Mouse (Mus musculus) central nervous system, embryonic 14 days (tissue): ENCODE measurements around the gene Usp16. TPM values are rescaled to one million over a fixed set of nuclear protein-coding genes. Genes with fewer than 3 reads are reported as not detected.

ENCODE experiments used
- polyA plus RNA-seq: library from polyadenylated mRNA; depleted of rRNA; stranded (reverse); fragments of >200 nt; gene quantifications from 2 replicates; pipeline ENCODE4 v1.2.3, GENCODE M21; 2012; rRNA removed

The Usp16 gene
- polyA plus RNA-seq = 57.5 and 58.9 TPM in 2 replicates

GRCm38 (mm10) chr16:87454419-87455179 is at the start of gene Usp16:
Gene Usp16, plus strand, starts transcription at chr16:87454703.

DNA sequence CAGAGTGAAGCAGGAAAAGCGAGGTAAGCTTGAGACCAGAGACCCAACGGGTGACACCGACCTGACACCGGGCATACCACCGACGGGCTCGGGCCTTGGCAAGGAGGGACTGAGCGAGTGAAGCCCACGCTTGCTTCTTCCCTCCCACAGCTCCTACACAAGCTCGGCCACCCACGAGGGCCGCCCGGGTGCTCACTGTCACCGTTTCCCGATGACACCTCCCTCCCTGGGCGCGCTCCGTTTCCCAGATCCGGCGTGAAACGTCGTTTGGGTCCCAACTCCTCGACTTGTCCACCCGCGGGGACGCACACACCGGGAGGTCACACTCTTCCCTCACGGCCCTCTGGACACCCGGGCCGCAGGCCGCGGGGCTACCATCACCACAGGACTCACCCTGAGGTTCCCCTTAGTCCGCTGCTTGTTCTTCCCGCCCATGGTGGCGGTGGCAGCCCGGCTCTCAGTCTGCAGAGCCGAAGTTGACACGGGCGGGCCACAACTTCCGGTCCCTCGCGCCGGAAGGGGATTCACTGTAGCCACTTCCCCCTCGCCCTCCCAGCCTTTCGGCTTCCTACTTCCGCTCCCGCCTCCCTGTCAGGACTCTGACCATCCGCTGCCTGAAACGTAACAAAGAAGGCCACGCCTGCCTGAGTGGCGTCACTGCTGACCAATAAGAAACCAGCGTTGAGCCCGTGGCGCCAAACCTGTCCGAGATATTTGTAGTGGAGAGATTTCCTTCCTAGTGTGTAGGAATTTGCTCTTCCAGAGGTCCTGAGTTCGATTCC is 22.3 kb upstream of the Usp16 start, which contains the start of gene Ltn1:
TSS of gene Ltn1 (minus strand) at position 580 of the 782 bp plus-strand sequence.

GRCm38 (mm10) chr16:87440184-87440686 is 14.3 kb upstream of the Usp16 start, which contains the start of gene Rwdd2b:
Gene Rwdd2b, minus strand, starts transcription at chr16:87440573.

DNA sequence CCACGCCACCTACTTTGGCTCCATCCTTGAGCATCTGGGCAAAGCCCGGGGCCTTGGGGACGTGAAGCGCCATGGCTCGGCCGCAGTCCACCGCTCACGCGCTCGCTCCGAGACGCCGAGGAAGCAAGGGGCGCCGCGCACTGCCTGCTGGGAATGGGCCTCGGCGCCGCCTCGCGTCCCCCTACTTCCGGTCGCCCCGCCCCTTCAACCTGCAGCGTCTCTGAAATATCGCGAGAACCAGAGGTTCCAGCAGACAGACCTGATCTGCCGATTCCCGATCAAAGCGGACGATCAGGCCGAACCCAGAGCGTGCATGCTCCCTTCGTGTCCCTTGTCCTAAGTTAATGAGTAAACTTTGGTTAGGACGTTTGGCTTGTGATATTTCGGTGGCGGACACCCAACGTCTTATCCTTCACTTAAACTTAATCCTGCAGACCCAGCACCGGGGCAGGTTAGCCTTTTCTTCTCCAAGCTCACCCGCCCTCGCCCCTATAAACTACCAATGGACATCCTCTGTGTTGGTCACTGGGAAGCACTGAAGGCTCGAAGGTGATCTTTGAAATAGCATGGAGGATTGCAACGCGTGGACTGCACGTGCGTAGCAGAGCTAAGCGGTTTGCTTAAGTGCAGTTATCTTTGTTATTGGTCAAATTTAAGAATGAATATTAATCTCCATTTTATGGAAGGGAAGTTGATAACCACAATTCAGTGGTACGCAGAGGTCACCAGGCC is 41.4 kb downstream of the Usp16 start, which contains the start of gene Cct8:
TSS of gene Cct8 (minus strand) at position 158 of the 732 bp plus-strand sequence.

Other genes starting within 250 kb of the Usp16 start
- gene N6amt1, start 100.5 kb upstream of the Usp16 start, polyA plus RNA-seq = 17.2 and 19.7 TPM in 2 replicates
- 15.2 and 16.7 TPM in 2 replicates for gene Ltn1, start 22.1 kb upstream of the Usp16 start, polyA plus RNA-seq
- 9.0 and 9.1 TPM in 2 replicates for gene Rwdd2b, start 14.1 kb upstream of the Usp16 start, polyA plus RNA-seq
- 216 and 220 TPM in 2 replicates for gene Cct8, start 41.2 kb downstream of the Usp16 start, polyA plus RNA-seq
- 0.42 and 1.3 TPM in 2 replicates for gene Map3k7cl, start 98.6 kb downstream of the Usp16 start, polyA plus RNA-seq
- 23.4 and 24.7 TPM in 2 replicates for gene Bach1, start 244.2 kb downstream of the Usp16 start, polyA plus RNA-seq